Mouse (Mus musculus) hematopoietic multipotent progenitor cell, adult 10-12 weeks (in vitro differentiated cells): Measurements from ENCODE around the gene Tagap. TPM values are rescaled to one million over a fixed set of nuclear protein-coding genes. Genes with fewer than 3 reads are reported as not detected.

Experiments
- polyA plus RNA-seq: library from polyadenylated mRNA; stranded (reverse); fragments of >175 nt; gene quantifications from 2 replicates; pipeline ENCODE4 v1.2.3, GENCODE M21; 2012; ENCODE audit warnings: low replicate concordance

The Tagap gene
- 9.8 and 13.0 TPM in 2 replicates for polyA plus RNA-seq

DNA sequence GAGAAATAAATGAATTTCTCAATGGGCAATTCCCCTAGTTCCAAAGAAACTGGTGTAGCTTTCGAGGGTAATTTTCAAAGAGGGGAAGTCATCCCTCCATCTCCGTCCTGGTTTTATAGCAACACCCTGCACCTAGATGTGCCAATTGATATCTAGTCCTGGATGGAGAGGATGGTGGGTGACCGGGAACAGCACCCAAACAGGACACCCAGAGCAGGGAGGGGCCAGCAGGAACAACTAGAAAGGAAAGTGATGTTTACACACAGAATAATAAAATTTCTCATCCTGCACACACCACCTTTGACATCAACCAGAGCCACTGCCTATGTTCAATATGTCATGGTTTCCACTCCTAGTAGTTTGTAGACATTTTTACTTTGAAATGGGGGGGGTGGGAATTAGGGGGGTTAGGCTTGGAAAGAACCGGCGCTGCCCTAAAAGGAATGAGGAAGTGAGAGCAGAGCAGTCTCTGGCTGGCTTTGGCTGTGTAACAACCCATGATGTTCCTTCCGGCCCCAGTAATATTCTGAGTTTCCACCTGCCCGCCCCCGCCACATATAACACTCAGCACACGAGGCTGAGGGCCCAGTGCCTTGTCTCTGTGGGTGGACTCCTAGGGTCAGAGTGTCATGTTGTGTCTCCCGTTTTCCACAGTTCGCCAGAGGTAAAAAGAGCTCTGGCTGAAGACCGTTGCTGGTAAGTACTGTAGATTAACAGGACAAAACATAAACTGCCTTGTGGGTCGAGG, at the start of gene Tagap:
Tagap (plus strand) TSS at position 588 of the 748 bp plus-strand sequence.

GRCm38 (mm10) chr17:7945117-7946052, 19.6 kb downstream of the Tagap start, which contains the start of gene Rsph3a:
TSS of gene Rsph3a (plus strand) at chr17:7945614.

Other genes with a start within 250 kb of the Tagap start
- 0.99 and 4.6 TPM in 2 replicates for gene Fndc1, start 98.7 kb upstream of the Tagap start, polyA plus RNA-seq
- gene Rsph3a, start 19.6 kb downstream of the Tagap start, polyA plus RNA-seq: 54.9 and 64.0 TPM in 2 replicates
- gene Gm49673, start 221.8 kb downstream of the Tagap start, polyA plus RNA-seq: 0.43 TPM in 1 of 2 replicates, not detected in the other
- 81.7 and 147 TPM in 2 replicates for gene Rnaset2a, start 222.1 kb downstream of the Tagap start, polyA plus RNA-seq
- 3.5 and 10.9 TPM in 2 replicates for gene Fgfr1op, start 239.5 kb downstream of the Tagap start, polyA plus RNA-seq